Mouse (Mus musculus) liver, postnatal 0 days (tissue): ENCODE data around the gene Ensa.

ENCODE experiments used
- CTCF ChIP-seq: sonication (generic); IDR thresholded peaks from 2 replicates; pipeline ENCODE4 v1.5.1; 2016; ENCODE audit warnings: antibody characterized with exemption, low read depth
- EP300 ChIP-seq: IDR thresholded peaks from 2 replicates; pipeline ENCODE4 v1.6.1; 2016; ENCODE audit warnings: antibody characterized with exemption, low read depth, mild to moderate bottlenecking

- no peak for TF ChIP-seq CTCF
- TF ChIP-seq EP300: peak; percentile 89
Measured at GRCm38 (mm10) chr3:95650276-95651032, 25.7 kb downstream of the Ensa start.
